Mouse (Mus musculus) hindbrain, postnatal 0 days (tissue): Measurements from ENCODE around the gene Gm5089. TPM values are rescaled to one million over a fixed set of nuclear protein-coding genes. Genes with fewer than 3 reads are reported as not detected.
"Not testable (repeated sequence)": the region's sequence is repeated elsewhere in the genome, so short reads cannot be mapped to it uniquely, and the experiment has no call there.

Source experiments
- ATAC-seq: fragments of 200-750 bp; cut with Nextera tagmentation; 2 replicates; pipeline ENCODE4 v1.8.0; 2017; ENCODE audit warnings: mild to moderate bottlenecking, moderate TSS enrichment, moderate library complexity
- DNase-seq: peaks from one replicate; pipeline ENCODE4 v3.0.0-alpha.2; 2015; ENCODE audit warnings: low spot score
- H3K27ac ChIP-seq: fragments of 300-500 bp; sonication (generic); 2 replicates; pipeline ENCODE4 v1.5.1; 2014; ENCODE audit warnings: mild to moderate bottlenecking
- H3K27me3 ChIP-seq: fragments of 300-500 bp; sonication (generic); 2 replicates; pipeline ENCODE4 v1.6.1; 2014; ENCODE audit warnings: low read length, mixed read lengths; ENCODE audit not compliant: insufficient read depth
- H3K36me3 ChIP-seq: fragments of 300-500 bp; sonication (generic); 2 replicates; pipeline ENCODE4 v1.6.1; 2014; ENCODE audit warnings: low read length, mixed read lengths; ENCODE audit not compliant: insufficient read depth
- H3K4me1 ChIP-seq: fragments of 300-500 bp; sonication (generic); 2 replicates; pipeline ENCODE4 v1.6.1; 2014; ENCODE audit warnings: antibody characterized with exemption, low read length, mixed read lengths; ENCODE audit not compliant: insufficient read depth
- H3K4me2 ChIP-seq: fragments of 300-500 bp; sonication (generic); 2 replicates; pipeline ENCODE4 v1.6.1; 2014; ENCODE audit warnings: low read depth, mild to moderate bottlenecking, low read length, moderate library complexity, mixed read lengths
- H3K4me3 ChIP-seq: fragments of 300-500 bp; sonication (generic); 2 replicates; pipeline ENCODE4 v1.5.1; 2014; ENCODE audit warnings: low read length
- H3K9ac ChIP-seq: fragments of 300-500 bp; sonication (generic); replicated peaks from 2 replicates; pipeline ENCODE4 v1.6.1; 2014; ENCODE audit warnings: mild to moderate bottlenecking, low read length, moderate library complexity, mixed read lengths
- H3K9me3 ChIP-seq: fragments of 300-500 bp; sonication (generic); 2 replicates; pipeline ENCODE4 v1.6.1; 2016; ENCODE audit warnings: low read length, mixed read lengths
- CTCF ChIP-seq: IDR thresholded peaks from 2 replicates; pipeline ENCODE4 v1.5.1; 2016; ENCODE audit warnings: antibody characterized with exemption, control low read depth, low read depth
- WGBS: fragments of 180-500 bp; shearing (Covaris S2); extraction: QIAGEN DNeasy Blood & Tissue Kit; methylation state at CpG from one replicate; pipeline ENCODE4 v1.1.7; 2014; 5-methylcytosine and 5-hydroxymethylcytosine counted together
- polyA plus RNA-seq: library from polyadenylated mRNA; unstranded; fragments of >200 nt; fragmentation: Nextera tagmentation; extraction: Ambion mirVana; gene quantifications from 2 replicates; pipeline ENCODE4 v1.2.1, GENCODE M21; 2015
- total RNA-seq: library from RNA; depleted of rRNA; stranded (reverse); fragments of >200 nt; gene quantifications from 2 replicates; pipeline ENCODE4 v1.2.3, GENCODE M21; 2014

Gm5089 gene
- total and polyA plus RNA-seq, 2 experiments from 2014 or later, result 0.56 to 3.0 TPM

DNA sequence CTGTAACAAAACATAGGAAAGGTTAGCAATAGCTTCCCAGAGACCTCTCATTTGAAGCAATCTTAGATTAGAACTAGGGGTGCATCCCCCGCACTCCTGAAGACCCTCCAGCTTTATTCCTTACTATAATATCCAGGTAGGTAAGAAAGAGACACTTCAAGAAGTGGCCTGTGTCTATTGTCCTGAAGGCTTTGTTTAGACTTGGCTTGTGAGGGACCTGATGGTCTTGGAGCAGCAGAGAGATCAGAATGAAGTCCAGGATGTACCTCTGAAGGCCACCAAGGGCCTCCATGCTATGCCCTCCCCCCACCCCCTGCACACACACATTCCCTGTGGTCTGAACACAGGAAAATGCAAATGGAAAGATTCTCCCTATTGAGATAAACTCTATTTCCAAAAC, 8.9 kb upstream of the Gm5089 start:
- WGBS, result 64% methylated on average over 1 of the region's 1 CpGs

DNA sequence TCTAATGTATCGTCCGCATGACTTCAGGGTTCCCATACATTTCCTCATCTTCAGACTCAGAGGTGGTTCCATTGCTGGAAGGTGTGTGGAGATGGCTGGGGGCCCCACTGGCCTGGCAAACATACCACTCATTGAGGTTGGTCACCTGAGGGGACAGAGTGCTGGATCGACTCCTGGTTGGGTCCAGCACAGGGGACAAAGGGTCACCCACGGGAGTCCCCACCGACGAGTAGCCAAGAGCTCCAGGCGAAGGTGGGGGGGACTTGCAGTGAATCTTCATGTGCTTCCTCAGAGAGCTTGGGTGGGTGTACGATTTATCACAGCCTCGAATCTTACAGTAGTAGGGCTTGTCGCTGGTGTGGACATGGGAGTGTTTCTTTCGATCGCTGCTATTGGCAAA, 8.4 kb upstream of the Gm5089 start:
- WGBS, result 41% methylated on average over 9 of the region's 12 CpGs
- Histone ChIP-seq H3K4me2 (peak overlapping the region; percentile 61), H3K4me3 (peak overlapping the region; percentile 70; the same call in 1 of the 2 replicates), H3K9ac (peak overlapping the region; percentile 59), H3K27ac (peak overlapping the region; percentile 76; the same call in 1 of the 2 replicates)
- not testable (repeated sequence) for ATAC-seq, H3K4me1 ChIP-seq, H3K9me3 ChIP-seq, H3K36me3 ChIP-seq, H3K27me3 ChIP-seq, DNase-seq

More for the DNA sequence above, 8.9 kb upstream of the Gm5089 start:
- peak overlapping the region; percentile 61 for H3K4me2 ChIP-seq
- peak overlapping the region; percentile 59 for H3K9ac ChIP-seq
- H3K4me3 ChIP-seq, result peak overlapping the region; percentile 70
- DNase-seq, result no peak
- H3K9me3 ChIP-seq, result no peaks in the 10 kb centered on the region
- H3K27me3 ChIP-seq, result no peaks in the 10 kb centered on the region; the same call in 1 of the 2 replicates
- H3K4me1 ChIP-seq, result no peaks in the 10 kb centered on the region
- H3K27ac ChIP-seq, result peak overlapping the region; percentile 76
- ATAC-seq, result no peak
- no peaks in the 10 kb centered on the region for H3K36me3 ChIP-seq
- TF ChIP-seq CTCF, result no peak

DNA sequence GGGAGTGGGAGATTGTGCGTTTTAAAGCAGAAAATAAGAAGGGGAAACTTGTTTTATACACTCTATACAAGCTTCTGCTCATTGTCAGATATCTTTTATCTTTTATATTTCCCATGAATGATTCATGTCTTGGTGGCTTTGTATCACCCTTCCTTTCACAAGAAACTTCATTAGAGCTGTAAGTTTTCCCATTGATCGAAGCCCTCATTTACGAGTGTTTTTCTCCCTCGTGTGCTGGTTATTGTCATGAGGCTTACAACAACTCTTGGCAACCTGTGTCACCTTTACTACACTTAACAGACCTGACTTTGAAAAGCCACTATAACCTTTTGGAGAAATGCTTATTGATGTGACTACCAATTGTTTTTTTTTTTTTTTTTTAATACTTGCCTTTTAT, 4.6 kb upstream of the Gm5089 start:
- Histone ChIP-seq H3K9me3 (no peaks in the 10 kb centered on the region), H3K36me3 (no peaks in the 10 kb centered on the region), H3K4me3 (no peak overlapping the region), H3K27me3 (peaks cover 9% of the 10 kb centered on the region; the same call in 1 of the 2 replicates), H3K4me1 (peaks cover 23% of the 10 kb centered on the region; the same call in 1 of the 2 replicates), H3K27ac (peak overlapping the region; percentile 83), H3K9ac (no peak overlapping the region), H3K4me2 (0 out of 2 replicates have a peak overlapping the region, but pooled peaks have one; percentile 1)
- TF ChIP-seq CTCF, result no peak
- no peak for ATAC-seq
- no peak for DNase-seq
- 27% methylated on average over 4 of the region's 4 CpGs for WGBS

DNA sequence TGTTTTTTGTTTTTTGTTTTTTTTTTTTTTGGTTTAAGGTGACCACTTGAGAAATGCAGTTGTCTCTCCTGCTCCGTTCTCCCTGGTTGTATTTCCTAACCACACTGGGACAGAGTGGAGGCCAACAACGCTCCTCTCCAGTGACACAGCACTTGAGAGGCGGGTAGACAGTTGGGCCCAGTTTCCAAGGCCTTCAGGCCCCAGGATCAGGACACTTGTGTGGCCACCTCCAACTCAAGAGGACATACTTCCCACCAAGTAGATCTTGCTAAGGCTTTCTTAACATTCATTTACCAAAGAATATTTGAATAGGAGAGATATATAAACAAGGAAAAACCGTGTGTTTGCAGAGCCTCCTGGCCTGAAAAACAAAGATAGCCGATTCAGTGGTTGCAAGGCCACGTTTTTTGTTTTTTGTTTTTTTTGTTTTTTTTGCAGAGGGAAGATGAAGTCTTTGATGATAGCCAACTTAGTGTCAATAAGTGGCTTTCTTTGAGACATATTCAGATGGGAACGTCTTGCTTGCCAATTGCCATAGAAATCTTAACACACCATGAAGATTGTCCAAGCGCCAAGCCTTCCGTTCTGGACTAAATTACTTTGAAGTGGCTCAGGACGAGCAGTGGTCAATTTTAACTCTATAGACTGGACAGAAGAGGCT, 4.1 kb upstream of the Gm5089 start:
- no peak overlapping the region for H3K4me3 ChIP-seq
- DNase-seq (peak; percentile 81), ATAC-seq (peak; percentile 6; the same call in 1 of the 2 replicates)
- peak overlapping the region; percentile 83 for H3K27ac ChIP-seq
- peaks cover 9% of the 10 kb centered on the region; the same call in 1 of the 2 replicates for H3K27me3 ChIP-seq
- 28% methylated on average over 10 of the region's 10 CpGs for WGBS
- H3K36me3 ChIP-seq, result no peaks in the 10 kb centered on the region
- no peaks in the 10 kb centered on the region for H3K9me3 ChIP-seq
- no peak for TF ChIP-seq CTCF
- 0 out of 2 replicates have a peak overlapping the region, but pooled peaks have one; percentile 6 for H3K4me2 ChIP-seq
- H3K9ac ChIP-seq, result no peak overlapping the region
- H3K4me1 ChIP-seq, result peaks cover 25% of the 10 kb centered on the region; the same call in 1 of the 2 replicates

DNA sequence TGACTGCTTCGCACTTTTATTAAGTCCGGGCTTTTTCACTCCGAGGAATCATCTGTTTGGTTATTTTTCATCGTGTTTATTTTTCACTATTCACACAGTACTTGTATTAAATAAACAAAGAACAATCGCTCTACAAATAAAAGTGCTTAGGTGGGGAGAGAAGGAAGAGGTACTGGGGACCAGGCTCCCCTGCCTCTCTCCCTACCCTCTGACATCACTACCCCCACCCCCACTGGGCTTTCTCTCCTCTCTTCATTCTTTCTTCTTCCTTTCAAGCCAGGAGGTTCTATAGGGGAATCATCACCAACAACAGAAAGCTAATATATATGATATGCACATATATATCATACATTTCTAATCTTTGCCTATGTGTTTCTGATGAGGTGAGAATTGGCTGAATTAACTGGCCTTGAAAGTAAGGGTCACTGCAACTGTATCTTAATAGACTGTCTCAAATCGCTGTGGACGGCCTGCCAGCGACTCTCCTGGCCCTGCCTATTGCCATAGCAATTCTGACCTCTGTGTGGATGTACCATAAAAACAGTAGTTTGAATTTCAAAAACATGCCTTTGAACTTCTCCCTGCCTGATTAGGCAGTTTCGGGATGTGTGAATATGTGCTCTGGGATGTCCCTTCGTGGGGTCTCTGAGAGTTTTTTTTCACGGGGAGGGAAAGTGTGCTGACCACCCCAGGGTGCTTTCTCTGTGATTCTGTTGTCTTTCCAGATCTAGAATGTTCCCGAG, 3.3 kb upstream of the Gm5089 start:
- Histone ChIP-seq H3K4me2 (peak overlapping the region; percentile 43), H3K27me3 (peaks cover 15% of the 10 kb centered on the region; the same call in 1 of the 2 replicates), H3K9me3 (no peaks in the 10 kb centered on the region), H3K4me1 (peaks cover 25% of the 10 kb centered on the region; the same call in 1 of the 2 replicates), H3K36me3 (no peaks in the 10 kb centered on the region), H3K27ac (peak overlapping the region; percentile 83), H3K9ac (peak overlapping the region; percentile 28; the same call in 1 of the 2 replicates), H3K4me3 (peak overlapping the region; percentile 7; the same call in 1 of the 2 replicates)
- WGBS, result 9% methylated on average over 12 of the region's 12 CpGs
- ATAC-seq (no peak), DNase-seq (peak; percentile 55)
- no peak for TF ChIP-seq CTCF

DNA sequence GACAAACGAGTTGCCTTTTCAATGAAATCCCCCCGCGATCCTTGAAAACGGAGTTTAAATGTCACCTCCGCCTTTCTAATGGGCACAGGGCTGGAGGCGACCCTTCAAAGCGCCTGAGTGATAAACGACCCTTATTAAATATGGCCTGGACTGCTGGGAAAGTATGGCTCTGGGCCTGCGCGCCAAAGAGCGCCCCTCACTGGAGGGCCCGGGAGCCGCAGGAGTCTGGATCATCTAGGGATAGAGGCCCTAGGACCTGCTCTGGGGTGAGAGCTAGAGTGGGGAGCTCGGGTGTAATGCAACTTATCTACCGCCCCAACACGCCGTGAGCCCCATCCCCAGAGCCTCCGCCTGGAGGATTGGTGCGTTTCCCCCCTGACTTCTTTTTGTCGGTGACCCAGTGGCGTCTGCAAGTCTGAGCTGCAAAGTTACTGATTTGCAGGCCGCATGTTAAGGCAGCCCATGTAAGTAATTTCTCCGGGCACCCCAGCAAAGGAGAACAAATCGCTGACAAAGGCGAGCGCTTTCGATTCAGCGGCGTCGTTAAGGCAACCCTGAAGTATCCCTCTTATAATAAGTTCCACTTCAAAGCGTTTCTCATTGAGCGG, 2.6 kb upstream of the Gm5089 start:
- H3K4me3 ChIP-seq, result peak overlapping the region; percentile 7; the same call in 1 of the 2 replicates
- DNase-seq, result peak; percentile 81

More for the DNA sequence above, 2.6 kb upstream of the Gm5089 start:
- Histone ChIP-seq H3K9me3 (no peaks in the 10 kb centered on the region), H3K27me3 (peaks cover 15% of the 10 kb centered on the region; the same call in 1 of the 2 replicates), H3K4me2 (peak overlapping the region; percentile 43), H3K4me1 (peaks cover 25% of the 10 kb centered on the region; the same call in 1 of the 2 replicates), H3K9ac (peak overlapping the region; percentile 28), H3K27ac (peak overlapping the region; percentile 83), H3K36me3 (no peaks in the 10 kb centered on the region)
- TF ChIP-seq CTCF, result peak; percentile 60
- WGBS, result 2% methylated on average over 32 of the region's 32 CpGs
- peak; percentile 74 for ATAC-seq
